Mouse (Mus musculus) lung, embryonic 16.5 days (tissue): ENCODE measurements around the gene Ccr7. TPM values are rescaled to one million over a fixed set of nuclear protein-coding genes. Genes with fewer than 3 reads are reported as not detected.
A peak's percentile ranks its signal among the peaks of the same experiment; 100 is the strongest.

Experiments used
- ATAC-seq: fragments of 200-750 bp; cut with Nextera tagmentation; 2 replicates; pipeline ENCODE4 v1.8.0; 2017; ENCODE audit warnings: low read depth, mild to moderate bottlenecking, moderate library complexity
- H3K27ac ChIP-seq: fragments of 300-500 bp; sonication (generic); 2 replicates; pipeline ENCODE4 v1.5.1; 2014; ENCODE audit warnings: mild to moderate bottlenecking, control low read depth, low read length
- H3K27me3 ChIP-seq: fragments of 300-500 bp; sonication (generic); 2 replicates; pipeline ENCODE4 v1.6.1; 2014; ENCODE audit warnings: low read depth, low read length, mixed read lengths; ENCODE audit not compliant: control insufficient read depth, insufficient read depth
- H3K36me3 ChIP-seq: fragments of 300-500 bp; sonication (generic); 2 replicates; pipeline ENCODE4 v1.6.1; 2014; ENCODE audit warnings: low read length; ENCODE audit not compliant: control insufficient read depth, insufficient read depth
- H3K4me1 ChIP-seq: fragments of 300-500 bp; sonication (generic); replicated peaks from 2 replicates; pipeline ENCODE4 v1.6.1; 2014; ENCODE audit warnings: low read length, mixed read lengths; ENCODE audit not compliant: control insufficient read depth, insufficient read depth
- H3K4me2 ChIP-seq: fragments of 300-500 bp; sonication (generic); 2 replicates; pipeline ENCODE4 v1.6.1; 2014; ENCODE audit warnings: low read depth, low read length, control low read depth
- H3K4me3 ChIP-seq: fragments of 300-500 bp; sonication (generic); 2 replicates; pipeline ENCODE4 v1.5.1; 2014; ENCODE audit warnings: mild to moderate bottlenecking, low read length, control low read depth
- H3K9ac ChIP-seq: fragments of 300-500 bp; sonication (generic); 2 replicates; pipeline ENCODE4 v1.6.1; 2014; ENCODE audit warnings: low read length, control low read depth
- H3K9me3 ChIP-seq: fragments of 300-500 bp; sonication (generic); 2 replicates; pipeline ENCODE4 v1.6.1; 2016; ENCODE audit warnings: low read length; ENCODE audit not compliant: control insufficient read depth
- WGBS: fragments of 180-500 bp; shearing (Covaris S2); extraction: QIAGEN DNeasy Blood & Tissue Kit; methylation state at CpG from one replicate; pipeline ENCODE4 v1.1.7; 2014; 5-methylcytosine and 5-hydroxymethylcytosine counted together
- polyA plus RNA-seq: library from polyadenylated mRNA; unstranded; fragments of >200 nt; fragmentation: Nextera tagmentation; extraction: Ambion mirVana; gene quantifications from 2 replicates; pipeline ENCODE4 v1.2.1, GENCODE M21; 2015

Ccr7 gene
- polyA plus RNA-seq, result 0.18 and 0.20 TPM in 2 replicates

DNA sequence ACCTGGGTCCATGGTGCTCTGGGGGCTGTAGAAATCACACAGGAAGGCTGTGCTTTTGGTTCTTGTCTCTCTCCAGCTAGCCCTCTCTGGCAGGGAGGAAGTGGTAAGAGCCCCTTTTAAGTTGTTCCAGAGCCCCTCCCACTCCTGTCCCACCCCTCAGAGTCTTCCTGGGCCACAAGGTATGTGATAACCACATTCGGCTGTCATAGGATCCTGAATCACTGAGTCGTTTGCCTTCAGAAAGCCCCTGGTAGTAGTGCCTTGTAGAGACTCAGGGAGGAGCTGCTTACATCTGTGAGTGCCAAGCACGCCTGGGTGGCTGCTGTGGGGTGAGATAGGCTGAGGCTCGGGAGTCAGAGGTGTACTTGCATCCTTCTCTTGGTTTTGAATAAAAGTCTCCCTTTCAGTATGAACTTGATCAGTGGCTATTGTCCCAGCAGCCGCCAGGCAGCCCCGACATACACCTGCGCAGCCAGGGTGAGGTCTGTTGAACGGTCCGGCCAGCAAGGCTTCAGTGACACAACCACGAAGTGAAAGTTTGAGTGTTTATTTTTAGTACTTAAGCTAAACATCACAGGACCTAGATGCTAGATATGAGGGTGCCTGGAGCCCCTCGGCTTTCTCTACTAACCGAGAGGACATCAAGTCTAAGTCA lies at the start of gene Ccr7:
Gene Ccr7, minus strand, starts transcription at position 91 of the 655 bp plus-strand sequence.
- no peak within 1 kb of the TSS for H3K4me3 ChIP-seq
- H3K27me3 ChIP-seq, result no peaks in the 10 kb centered on the region
- no peaks in the 10 kb centered on the region for H3K9me3 ChIP-seq
- no peaks in the 10 kb centered on the region for H3K4me1 ChIP-seq
- no peak within 1 kb of the TSS for H3K9ac ChIP-seq
- H3K4me2 ChIP-seq, result no peak within 1 kb of the TSS
- H3K36me3 ChIP-seq, result no peaks in the 10 kb centered on the region
- 32% methylated on average over 12 of the region's 12 CpGs for WGBS
- H3K27ac ChIP-seq, result no peak within 1 kb of the TSS
- ATAC-seq, result 0 out of 2 replicates have a peak, but pooled peaks have one; percentile 17

DNA sequence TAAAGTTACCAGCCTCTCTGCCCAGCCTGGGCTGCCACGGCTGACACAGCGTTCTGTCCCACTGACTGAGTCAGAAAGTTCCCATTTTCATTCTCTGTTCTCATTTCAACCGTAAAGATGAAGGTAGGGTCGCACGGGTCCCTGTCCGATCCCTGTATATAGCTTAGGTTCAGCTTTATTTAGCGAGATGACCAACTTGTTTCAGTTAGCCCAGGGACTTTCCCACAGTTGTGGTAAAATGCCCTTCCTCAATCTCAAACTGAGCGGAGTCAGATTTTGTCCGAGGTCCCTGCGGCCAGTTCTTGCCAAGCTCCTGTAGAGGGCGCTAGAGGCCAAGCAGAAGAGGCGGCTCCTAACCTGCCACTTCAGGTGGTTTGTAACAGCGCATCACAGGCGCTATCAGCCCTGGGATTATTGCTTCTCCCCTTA lies 34.3 kb upstream of the Ccr7 start:
- Histone ChIP-seq H3K4me2 (no peak overlapping the region), H3K27ac (no peak overlapping the region), H3K27me3 (no peaks in the 10 kb centered on the region; the same call in none of the 2 replicates), H3K9ac (no peak overlapping the region), H3K36me3 (no peaks in the 10 kb centered on the region), H3K9me3 (no peaks in the 10 kb centered on the region), H3K4me3 (no peak overlapping the region), H3K4me1 (no peaks in the 10 kb centered on the region)
- WGBS, result 20% methylated on average over 14 of the region's 14 CpGs
- no peak for ATAC-seq

DNA sequence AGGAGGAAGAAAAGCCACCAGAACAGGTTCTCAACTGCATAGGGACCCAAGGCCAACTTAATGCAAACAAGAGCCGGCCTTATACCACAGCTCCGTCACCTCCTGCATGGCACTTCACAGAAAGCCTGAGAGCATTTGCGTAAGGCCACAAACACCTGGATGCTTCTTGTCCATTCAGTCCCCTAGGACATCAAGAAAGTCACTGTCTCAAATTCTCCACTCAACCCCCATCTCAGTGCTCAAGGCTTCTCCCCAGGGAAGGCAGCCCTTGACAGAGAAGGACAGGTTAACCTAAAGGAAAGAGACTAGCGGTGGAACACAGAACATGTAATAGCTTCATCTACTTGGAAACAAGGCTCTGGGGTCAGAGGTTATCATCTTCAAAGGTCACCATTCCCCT lies 32.5 kb upstream of the Ccr7 start:
- H3K4me1 ChIP-seq, result no peaks in the 10 kb centered on the region
- no peak overlapping the region for H3K9ac ChIP-seq
- H3K36me3 ChIP-seq, result no peaks in the 10 kb centered on the region
- H3K27ac ChIP-seq, result no peak overlapping the region
- H3K27me3 ChIP-seq, result no peaks in the 10 kb centered on the region; the same call in none of the 2 replicates
- no peak overlapping the region for H3K4me3 ChIP-seq
- no peak overlapping the region for H3K4me2 ChIP-seq
- WGBS, result 55% methylated on average over 4 of the region's 4 CpGs
- no peak for ATAC-seq
- no peaks in the 10 kb centered on the region for H3K9me3 ChIP-seq

DNA sequence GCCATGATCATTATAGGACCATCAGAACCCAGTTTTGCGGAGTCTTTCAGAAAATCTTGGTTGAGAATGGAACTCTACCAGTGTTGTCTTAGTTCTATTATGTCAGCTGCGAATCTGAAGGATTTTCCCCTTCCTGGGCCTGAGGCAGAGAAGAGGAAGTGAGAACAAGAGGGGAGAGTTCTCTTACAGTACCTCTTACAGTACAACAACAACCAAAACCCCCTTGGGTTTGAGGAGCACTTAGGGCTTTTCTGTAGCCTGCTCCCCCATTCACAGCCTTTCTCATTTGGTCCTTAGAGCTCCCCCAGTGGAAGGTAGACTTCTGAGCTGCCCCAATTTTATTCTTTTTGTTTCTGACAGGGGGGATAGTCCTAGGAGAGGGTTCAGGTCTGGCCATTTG lies 32.0 kb upstream of the Ccr7 start:
- no peaks in the 10 kb centered on the region for H3K36me3 ChIP-seq
- no peak for ATAC-seq
- no peaks in the 10 kb centered on the region for H3K4me1 ChIP-seq
- H3K4me2 ChIP-seq, result no peak overlapping the region
- H3K27me3 ChIP-seq, result no peaks in the 10 kb centered on the region; the same call in none of the 2 replicates
- no peak overlapping the region for H3K27ac ChIP-seq
- no peaks in the 10 kb centered on the region for H3K9me3 ChIP-seq
- no peak overlapping the region for H3K9ac ChIP-seq
- WGBS, result 74% methylated on average over 2 of the region's 2 CpGs
- no peak overlapping the region for H3K4me3 ChIP-seq

DNA sequence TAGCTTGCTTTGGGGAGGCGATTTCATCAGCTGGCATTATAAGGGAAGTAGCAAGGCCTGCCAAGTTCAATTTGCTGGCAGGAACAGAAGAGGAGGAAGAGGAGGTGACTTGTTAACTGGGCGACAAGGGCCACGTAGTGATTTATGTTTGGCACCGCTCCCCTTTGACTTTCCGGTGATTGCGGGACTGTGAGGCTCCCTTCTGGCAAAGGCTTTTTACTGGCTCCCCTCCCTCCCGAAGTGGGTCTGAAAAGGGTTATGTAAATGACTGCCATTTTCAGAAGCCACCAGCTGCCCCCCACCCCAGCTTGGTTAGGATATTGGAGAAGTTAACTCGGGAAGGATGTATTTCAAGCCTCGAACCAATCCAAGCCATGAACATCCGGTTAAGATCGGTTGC lies 27.7 kb upstream of the Ccr7 start:
- Histone ChIP-seq H3K9ac (no peak overlapping the region), H3K4me2 (no peak overlapping the region), H3K36me3 (no peaks in the 10 kb centered on the region), H3K27me3 (no peaks in the 10 kb centered on the region; the same call in 1 of the 2 replicates), H3K9me3 (no peaks in the 10 kb centered on the region), H3K27ac (no peak overlapping the region), H3K4me1 (no peaks in the 10 kb centered on the region), H3K4me3 (no peak overlapping the region)
- ATAC-seq, result no peak
- 54% methylated on average over 11 of the region's 11 CpGs for WGBS

DNA sequence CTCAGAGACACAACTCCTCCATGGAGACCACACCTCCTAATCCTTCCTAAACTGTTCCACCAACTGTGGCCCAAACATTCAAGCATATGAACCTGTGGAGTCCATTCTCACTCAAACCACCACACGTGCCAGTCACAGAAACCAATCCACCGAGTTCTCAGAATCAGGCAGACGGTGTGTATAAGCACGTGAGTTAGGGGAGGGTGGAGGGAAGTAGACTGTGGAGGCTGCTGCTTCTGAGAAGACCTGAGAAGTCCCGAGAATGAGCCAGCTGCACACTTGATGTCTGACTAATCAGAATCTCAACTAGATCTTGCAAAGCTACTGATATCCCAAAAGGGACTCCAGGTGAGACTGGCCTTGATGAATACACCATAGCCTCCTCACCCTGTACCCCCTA lies 25.2 kb upstream of the Ccr7 start:
- Histone ChIP-seq H3K4me1 (no peaks in the 10 kb centered on the region), H3K27ac (no peak overlapping the region)

DNA sequence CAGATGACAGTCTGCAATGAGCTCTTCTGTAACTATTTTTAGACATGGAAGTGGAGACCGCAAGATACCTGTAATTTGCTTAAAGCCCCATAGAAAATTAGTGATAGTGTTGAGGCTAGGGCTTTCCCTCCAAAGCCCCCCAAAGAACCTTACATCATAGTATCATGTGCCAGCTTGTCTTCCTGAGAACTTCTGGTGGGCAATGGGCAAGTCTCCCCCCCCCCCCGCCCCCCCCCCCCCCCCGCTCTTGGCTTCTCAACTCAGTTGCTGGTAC lies 23.0 kb upstream of the Ccr7 start:
- no peak overlapping the region for H3K4me2 ChIP-seq
- no peak overlapping the region for H3K4me3 ChIP-seq
- no peaks in the 10 kb centered on the region for H3K27me3 ChIP-seq
- H3K27ac ChIP-seq, result no peak overlapping the region
- no peaks in the 10 kb centered on the region for H3K4me1 ChIP-seq
- WGBS, result 46% methylated on average over 2 of the region's 3 CpGs
- no peak overlapping the region for H3K9ac ChIP-seq
- H3K36me3 ChIP-seq, result no peaks in the 10 kb centered on the region
- no peaks in the 10 kb centered on the region for H3K9me3 ChIP-seq
- ATAC-seq, result no peak

More for the DNA sequence above, 25.2 kb upstream of the Ccr7 start:
- Histone ChIP-seq H3K4me2 (no peak overlapping the region), H3K27me3 (no peaks in the 10 kb centered on the region), H3K4me3 (no peak overlapping the region), H3K36me3 (no peaks in the 10 kb centered on the region), H3K9ac (no peak overlapping the region), H3K9me3 (no peaks in the 10 kb centered on the region)
- no peak for ATAC-seq
- 78% methylated on average over 5 of the region's 5 CpGs for WGBS

DNA sequence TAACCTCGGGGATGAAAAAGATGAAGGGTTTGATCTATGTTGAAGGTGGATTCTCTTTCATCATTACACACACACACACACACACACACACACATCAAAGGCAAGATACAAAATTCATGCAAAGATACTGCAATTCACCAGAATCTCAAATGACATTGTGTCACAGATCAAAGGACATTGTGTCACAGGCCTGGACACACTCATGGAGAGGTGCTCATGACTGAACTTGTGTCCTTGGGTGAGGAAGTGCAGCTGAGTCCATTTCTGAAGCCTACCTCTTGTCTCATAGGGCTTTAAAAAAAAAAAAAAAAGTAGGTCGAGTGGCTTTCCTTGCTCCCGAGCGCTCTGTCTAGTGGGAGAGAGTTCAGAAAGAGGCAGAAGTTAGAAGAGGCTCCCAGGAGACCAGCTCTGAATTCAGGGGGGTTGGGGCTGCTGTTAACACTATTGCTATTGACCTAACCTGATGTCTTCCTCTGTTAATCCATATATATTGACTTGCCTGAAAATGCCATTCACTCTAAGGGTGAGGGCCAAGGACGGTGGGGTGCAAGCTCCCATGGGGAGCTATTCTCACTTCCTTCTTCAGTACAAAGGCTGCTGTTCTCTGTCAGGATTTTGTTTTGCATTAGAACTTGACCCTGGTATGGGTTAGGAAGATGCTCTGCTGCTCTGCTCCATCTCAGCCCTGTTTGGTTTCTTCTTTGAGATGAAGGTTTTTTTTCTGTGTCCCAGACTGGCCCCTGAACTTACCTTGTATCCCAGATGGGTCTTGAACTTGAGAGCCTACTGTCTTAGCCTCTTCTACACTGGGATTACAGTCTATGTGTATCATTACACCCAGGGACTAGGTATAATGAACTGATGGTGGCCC lies 22.4 kb upstream of the Ccr7 start:
- Histone ChIP-seq H3K36me3 (no peaks in the 10 kb centered on the region), H3K9ac (no peak overlapping the region), H3K4me1 (no peaks in the 10 kb centered on the region), H3K27me3 (no peaks in the 10 kb centered on the region), H3K9me3 (no peaks in the 10 kb centered on the region), H3K4me3 (no peak overlapping the region), H3K27ac (no peak overlapping the region), H3K4me2 (no peak overlapping the region)
- 42% methylated on average over 5 of the region's 5 CpGs for WGBS
- no peak for ATAC-seq

DNA sequence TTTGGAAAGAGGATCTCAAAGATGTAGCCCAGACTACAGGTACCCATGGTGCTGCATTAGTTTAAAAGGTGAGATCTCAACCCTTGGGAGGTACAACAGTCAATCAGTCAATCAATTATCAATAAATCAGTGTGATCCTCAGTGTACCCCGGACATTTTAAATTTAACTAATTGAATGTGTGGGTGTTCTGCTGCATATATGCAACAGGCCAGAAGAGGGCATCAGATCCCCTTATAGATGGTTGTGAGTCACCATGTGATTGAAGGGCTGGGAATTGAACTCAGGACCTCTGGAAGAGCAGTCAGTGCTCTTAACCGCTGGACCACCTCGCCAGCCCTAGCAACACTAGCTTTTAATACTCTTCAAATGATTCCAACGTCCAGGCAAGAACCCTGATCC lies 17.1 kb upstream of the Ccr7 start:
- no peak overlapping the region for H3K4me2 ChIP-seq
- 76% methylated on average over 4 of the region's 4 CpGs for WGBS
- H3K9ac ChIP-seq, result no peak overlapping the region
- no peak for ATAC-seq
- H3K9me3 ChIP-seq, result no peaks in the 10 kb centered on the region
- H3K4me3 ChIP-seq, result no peak overlapping the region
- H3K27me3 ChIP-seq, result no peaks in the 10 kb centered on the region
- H3K4me1 ChIP-seq, result no peaks in the 10 kb centered on the region
- H3K36me3 ChIP-seq, result no peaks in the 10 kb centered on the region
- H3K27ac ChIP-seq, result no peak overlapping the region
